Mouse (Mus musculus) embryonic fibroblast, embryonic 13.5 days (primary cell): ENCODE results near the gene Ccdc134.

Experiments used
- CTCF ChIP-seq: IDR thresholded peaks from 2 replicates; pipeline ENCODE4 v1.5.1; 2011; ENCODE audit warnings: mild to moderate bottlenecking, control low read depth, low read length, moderate library complexity, borderline replicate concordance; ENCODE audit not compliant: insufficient read depth
- POLR2A ChIP-seq: IDR thresholded peaks from 2 replicates; pipeline ENCODE4 v1.6.1; 2011; ENCODE audit warnings: low read depth, mild to moderate bottlenecking, control low read depth, low read length, moderate library complexity

GRCm38 (mm10) chr15:82128398-82128797 is 676 bp downstream of the Ccdc134 start:
- TF ChIP-seq POLR2A (no peak), CTCF (no peak)
